Mouse (Mus musculus) embryonic facial prominence, embryonic 11.5 days (tissue): ENCODE measurements around the gene Slc24a3. TPM values are rescaled to one million over a fixed set of nuclear protein-coding genes. Genes with fewer than 3 reads are reported as not detected.

Source experiments
- ATAC-seq: fragments of 200-750 bp; cut with Nextera tagmentation; replicated peaks from 2 replicates; pipeline ENCODE4 v1.8.0; 2017; ENCODE audit warnings: low read depth; ENCODE audit not compliant: insufficient number of reproducible peaks, low FRiP score, low TSS enrichment
- DNase-seq: peaks from one replicate; pipeline ENCODE4 v3.0.0-alpha.2; 2015; ENCODE audit warnings: low spot score
- H3K27ac ChIP-seq: fragments of 300-500 bp; sonication (generic); replicated peaks from 2 replicates; pipeline ENCODE4 v1.5.1; 2014; ENCODE audit warnings: mild to moderate bottlenecking, low read depth, low read length, control low read depth
- H3K27me3 ChIP-seq: fragments of 300-500 bp; sonication (generic); 2 replicates; pipeline ENCODE4 v1.6.1; 2014; ENCODE audit warnings: mild to moderate bottlenecking, low read length, moderate library complexity, mixed read lengths; ENCODE audit not compliant: control insufficient read depth, insufficient read depth
- H3K36me3 ChIP-seq: fragments of 300-500 bp; sonication (generic); replicated peaks from 2 replicates; pipeline ENCODE4 v1.6.1; 2014; ENCODE audit warnings: low read depth, mild to moderate bottlenecking, low read length, moderate library complexity, mixed read lengths; ENCODE audit not compliant: control insufficient read depth, insufficient read depth
- H3K4me1 ChIP-seq: fragments of 300-500 bp; sonication (generic); 2 replicates; pipeline ENCODE4 v1.6.1; 2014; ENCODE audit warnings: low read length, mixed read lengths; ENCODE audit not compliant: control insufficient read depth, insufficient read depth
- H3K4me2 ChIP-seq: fragments of 300-500 bp; sonication (generic); 2 replicates; pipeline ENCODE4 v1.6.1; 2014; ENCODE audit warnings: low read depth, mild to moderate bottlenecking, control low read depth, low read length, moderate library complexity
- H3K4me3 ChIP-seq: fragments of 300-500 bp; sonication (generic); 2 replicates; pipeline ENCODE4 v1.5.1; 2014; ENCODE audit warnings: low read depth, low read length, control low read depth
- H3K9ac ChIP-seq: fragments of 300-500 bp; sonication (generic); replicated peaks from 2 replicates; pipeline ENCODE4 v1.6.1; 2014; ENCODE audit warnings: mild to moderate bottlenecking, control low read depth, low read length
- H3K9me3 ChIP-seq: fragments of 300-500 bp; sonication (generic); replicated peaks from 2 replicates; pipeline ENCODE4 v1.6.1; 2016; ENCODE audit warnings: mild to moderate bottlenecking, low read length, inconsistent platforms, mixed read lengths; ENCODE audit not compliant: control insufficient read depth
- WGBS: fragments of 180-500 bp; shearing (Covaris S2); extraction: QIAGEN DNeasy Blood & Tissue Kit; methylation state at CpG from one replicate; pipeline ENCODE4 v1.1.7; 2014; 5-methylcytosine and 5-hydroxymethylcytosine counted together
- polyA plus RNA-seq: library from polyadenylated mRNA; unstranded; fragments of >200 nt; fragmentation: Nextera tagmentation; extraction: Ambion mirVana; gene quantifications from 2 replicates; pipeline ENCODE4 v1.2.1, GENCODE M21; 2014

The Slc24a3 gene
- polyA plus RNA-seq, 1 experiment from 2014 or later: 0.67 TPM

GRCm38 (mm10) chr2:145384221-145384620 lies 216.7 kb downstream of the Slc24a3 start:
- Histone ChIP-seq H3K9me3 (no peaks in the 10 kb centered on the region), H3K27me3 (no peaks in the 10 kb centered on the region), H3K27ac (no peak overlapping the region), H3K4me1 (no peaks in the 10 kb centered on the region), H3K9ac (no peak overlapping the region), H3K36me3 (no peaks in the 10 kb centered on the region), H3K4me2 (no peak overlapping the region), H3K4me3 (no peak overlapping the region)
- WGBS: 88% methylated on average over 2 of the region's 2 CpGs
- DNase-seq (no peak), ATAC-seq (no peak)

GRCm38 (mm10) chr2:145385220-145385619 lies 217.7 kb downstream of the Slc24a3 start:
- Histone ChIP-seq H3K9me3 (no peaks in the 10 kb centered on the region), H3K4me1 (no peaks in the 10 kb centered on the region), H3K4me3 (no peak overlapping the region), H3K27ac (no peak overlapping the region), H3K9ac (no peak overlapping the region), H3K27me3 (no peaks in the 10 kb centered on the region), H3K4me2 (no peak overlapping the region), H3K36me3 (no peaks in the 10 kb centered on the region)
- 88% methylated on average over 3 of the region's 3 CpGs for WGBS
- ATAC-seq (no peak), DNase-seq (no peak)

GRCm38 (mm10) chr2:145385773-145386172 lies 218.2 kb downstream of the Slc24a3 start:
- no peak overlapping the region for H3K4me3 ChIP-seq
- WGBS: 70% methylated on average over 1 of the region's 1 CpGs
- H3K27ac ChIP-seq: no peak overlapping the region
- H3K9me3 ChIP-seq: no peaks in the 10 kb centered on the region
- no peak overlapping the region for H3K4me2 ChIP-seq
- no peaks in the 10 kb centered on the region for H3K4me1 ChIP-seq
- H3K27me3 ChIP-seq: no peaks in the 10 kb centered on the region
- ATAC-seq (no peak), DNase-seq (no peak)
- no peaks in the 10 kb centered on the region for H3K36me3 ChIP-seq
- H3K9ac ChIP-seq: no peak overlapping the region

GRCm38 (mm10) chr2:145395804-145396203 lies 228.2 kb downstream of the Slc24a3 start:
- no peaks in the 10 kb centered on the region for H3K27me3 ChIP-seq
- no peak overlapping the region for H3K9ac ChIP-seq
- H3K27ac ChIP-seq: no peak overlapping the region
- H3K36me3 ChIP-seq: no peaks in the 10 kb centered on the region
- ATAC-seq (no peak), DNase-seq (no peak)
- no peaks in the 10 kb centered on the region for H3K9me3 ChIP-seq
- no peak overlapping the region for H3K4me3 ChIP-seq
- WGBS: 57% methylated on average over 3 of the region's 3 CpGs
- no peak overlapping the region for H3K4me2 ChIP-seq
- H3K4me1 ChIP-seq: no peaks in the 10 kb centered on the region

- no peak overlapping the region for H3K4me2 ChIP-seq
- H3K4me1 ChIP-seq: no peaks in the 10 kb centered on the region
- H3K9me3 ChIP-seq: no peaks in the 10 kb centered on the region
- DNase-seq (peak; percentile 57), ATAC-seq (0 out of 2 replicates have a peak, but pooled peaks have one; percentile 32)
- 23% methylated on average over 7 of the region's 7 CpGs for WGBS
- H3K36me3 ChIP-seq: no peaks in the 10 kb centered on the region
- no peak overlapping the region for H3K9ac ChIP-seq
- no peak overlapping the region for H3K27ac ChIP-seq
- no peak overlapping the region for H3K4me3 ChIP-seq
- H3K27me3 ChIP-seq: no peaks in the 10 kb centered on the region
Measured at GRCm38 (mm10) chr2:145396579-145396978, 229.0 kb downstream of the Slc24a3 start.

- ATAC-seq (no peak), DNase-seq (no peak)
- H3K4me3 ChIP-seq: no peak overlapping the region
- H3K36me3 ChIP-seq: no peaks in the 10 kb centered on the region
- no peaks in the 10 kb centered on the region for H3K27me3 ChIP-seq
- no peak overlapping the region for H3K27ac ChIP-seq
- 50% methylated on average over 10 of the region's 10 CpGs for WGBS
- no peaks in the 10 kb centered on the region for H3K4me1 ChIP-seq
- H3K9ac ChIP-seq: no peak overlapping the region
- H3K4me2 ChIP-seq: no peak overlapping the region
- H3K9me3 ChIP-seq: no peaks in the 10 kb centered on the region
Measured at GRCm38 (mm10) chr2:145397456-145398206, 230.1 kb downstream of the Slc24a3 start.

GRCm38 (mm10) chr2:145401240-145401805 lies 233.8 kb downstream of the Slc24a3 start:
- no peaks in the 10 kb centered on the region for H3K9me3 ChIP-seq
- 54% methylated on average over 6 of the region's 6 CpGs for WGBS
- no peak for DNase-seq
- H3K36me3 ChIP-seq: no peaks in the 10 kb centered on the region
- no peak overlapping the region for H3K4me3 ChIP-seq
- H3K27ac ChIP-seq: no peak overlapping the region
- H3K4me1 ChIP-seq: no peaks in the 10 kb centered on the region
- no peaks in the 10 kb centered on the region for H3K27me3 ChIP-seq
- ATAC-seq: no peak
- H3K4me2 ChIP-seq: no peak overlapping the region
- H3K9ac ChIP-seq: no peak overlapping the region

- Histone ChIP-seq H3K4me3 (no peak overlapping the region), H3K9me3 (no peaks in the 10 kb centered on the region), H3K9ac (no peak overlapping the region), H3K4me2 (no peak overlapping the region), H3K36me3 (no peaks in the 10 kb centered on the region), H3K27me3 (no peaks in the 10 kb centered on the region), H3K4me1 (no peaks in the 10 kb centered on the region), H3K27ac (no peak overlapping the region)
- no peak for ATAC-seq
- no peak for DNase-seq
- 78% methylated on average over 2 of the region's 2 CpGs for WGBS
Measured at GRCm38 (mm10) chr2:145401996-145402395, 234.4 kb downstream of the Slc24a3 start.
